Comparison of ENCODE assay signal across 8 mouse cellular contexts in the genomic region with DNA sequence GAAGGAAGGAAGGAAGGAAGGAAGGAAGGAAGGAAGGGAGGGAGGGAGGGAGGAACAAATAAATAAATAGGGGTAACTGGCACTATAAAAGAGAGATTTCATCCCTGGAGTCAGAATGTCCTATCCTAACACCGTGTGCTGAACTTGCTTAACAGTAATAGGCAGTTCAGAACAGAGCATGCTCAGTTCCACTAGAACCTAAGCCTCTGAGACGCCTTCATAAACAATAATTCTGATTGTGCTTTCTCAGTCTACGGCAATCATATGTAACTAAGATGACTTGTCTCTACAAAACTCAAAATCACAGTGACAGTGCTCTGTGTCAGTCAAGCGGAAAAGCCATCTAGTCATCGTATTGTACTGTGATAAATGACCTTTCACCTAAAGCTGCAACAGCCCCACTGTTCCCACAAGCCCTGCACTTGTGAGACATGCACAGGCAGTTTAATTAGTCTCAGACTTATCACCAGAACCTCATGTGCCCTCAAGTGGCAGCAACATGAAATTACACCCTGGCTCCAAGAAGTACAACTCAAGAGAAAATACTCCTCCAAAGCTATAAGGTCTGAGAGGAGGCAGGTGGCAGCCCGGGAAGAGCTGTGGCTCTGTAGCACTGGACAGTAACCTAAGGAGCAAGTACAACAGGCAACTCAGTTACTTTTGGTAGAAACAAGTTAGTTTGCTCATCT. TPM values are rescaled to one million over a fixed set of nuclear protein-coding genes. Genes with fewer than 3 reads are reported as not detected.
DNase-seq lines count a peak whose midpoint lies in the region; ATAC-seq and TF ChIP-seq lines count a peak whose summit lies in the region.

No protein-coding gene starts in this region.

- 41% methylated on average over 6 of the region's 6 CpGs for WGBS in intestine, postnatal 0 days
- 60% methylated on average over 6 of the region's 6 CpGs for WGBS in liver, embryonic 11.5 days

- H3K27me3 ChIP-seq in intestine, postnatal 0 days (replicated peaks; ENCODE audit: control insufficient read depth, insufficient read depth, low read length): no peaks in the 10 kb centered on the region
- H3K27me3 ChIP-seq in liver, embryonic 11.5 days (replicated peaks; ENCODE audit: control insufficient read depth, insufficient read depth, low read length): no peaks in the 10 kb centered on the region

- H3K4me2 ChIP-seq in intestine, postnatal 0 days (replicated peaks; ENCODE audit: low read depth): no peak overlapping the region
- no peak overlapping the region for H3K4me2 ChIP-seq in liver, embryonic 11.5 days

- H3K36me3 ChIP-seq in intestine, postnatal 0 days (ENCODE audit: control insufficient read depth, insufficient read depth): peaks cover 45% of the 10 kb centered on the region
- H3K36me3 ChIP-seq in liver, embryonic 11.5 days (ENCODE audit: control insufficient read depth, insufficient read depth, low read length): peaks cover 24% of the 10 kb centered on the region

- H3K9me3 ChIP-seq in intestine, postnatal 0 days (ENCODE audit: control insufficient read depth): no peaks in the 10 kb centered on the region
- no peaks in the 10 kb centered on the region for H3K9me3 ChIP-seq in liver, embryonic 11.5 days (ENCODE audit: control insufficient read depth, low read length)

- no peak overlapping the region for H3K27ac ChIP-seq in intestine, postnatal 0 days (ENCODE audit: low read depth, low read length)
- H3K27ac ChIP-seq in liver, embryonic 11.5 days (ENCODE audit: low read depth, low read length): no peak overlapping the region

- no peak overlapping the region for H3K9ac ChIP-seq in intestine, postnatal 0 days (ENCODE audit: low read depth, low read length)
- no peak overlapping the region for H3K9ac ChIP-seq in liver, embryonic 11.5 days (ENCODE audit: low read depth, low read length)

- ATAC-seq in intestine, postnatal 0 days: peak; percentile 67
- ATAC-seq in liver, embryonic 11.5 days (replicated peaks; ENCODE audit: low FRiP score): peak; percentile 41

- DNase-seq in B cell, adult 2 months: peak; percentile 75
- peak; percentile 80 for DNase-seq in R1 (ENCODE audit: low read depth, low spot score)
- DNase-seq in cerebellum, postnatal 14 days: peak; percentile 80 to 81
- peak; percentile 52 for DNase-seq in gastrocnemius, postnatal 10 days
- no peak for DNase-seq in liver, embryonic 11.5 days (ENCODE audit: low spot score)
- peak; percentile 62 to 73 for DNase-seq in natural killer cell, adult 2 months (ENCODE audit: low spot score in 2 of 2)
- peak; percentile 64 for DNase-seq in telencephalon, adult 2 months (ENCODE audit: low read depth, low spot score)

- H3K4me3 ChIP-seq in intestine, postnatal 0 days (ENCODE audit: low read depth, low read length): no peak overlapping the region
- H3K4me3 ChIP-seq in liver, embryonic 11.5 days (ENCODE audit: low read depth, low read length): no peak overlapping the region

- TF ChIP-seq CTCF in intestine, postnatal 0 days (IDR thresholded peaks at IDR 0.05; ENCODE audit: low read depth): peak; percentile 92

- no peaks in the 10 kb centered on the region for H3K4me1 ChIP-seq in intestine, postnatal 0 days (replicated peaks; ENCODE audit: control insufficient read depth, insufficient read depth, low read length)
- H3K4me1 ChIP-seq in liver, embryonic 11.5 days (replicated peaks; ENCODE audit: control insufficient read depth, insufficient read depth, low read length): no peaks in the 10 kb centered on the region

RNA-seq across cellular contexts. Expression of a gene that starts 17.8 kb away (rescaled TPM):
- total RNA-seq in gastrocnemius, postnatal 10 days (2021): 10 to 100 TPM; 19.5 to 22.9 TPM
- 29.9 and 30.8 TPM in 2 replicates for polyA plus RNA-seq in intestine, postnatal 0 days (2015; fragmentation: Nextera tagmentation; extraction: Ambion mirVana)
- polyA plus RNA-seq in liver, embryonic 11.5 days (2014; fragmentation: Nextera tagmentation; extraction: Ambion mirVana): 45.9 and 47.5 TPM in 2 replicates
